Mouse (Mus musculus) gastrocnemius, postnatal 36 days (tissue): ENCODE data around the gene Ccdc155. TPM values are rescaled to one million over a fixed set of nuclear protein-coding genes. Genes with fewer than 3 reads are reported as not detected.

ENCODE experiments used
- DNase-seq, 2 experiments: peaks; one replicate each; pipeline ENCODE4 v3.0.0; 2022
- intact Hi-C: fragments of 180-260 bp; cut with DNase I; formaldehyde crosslinking; loops from one replicate; pipeline ENCODE4 v1.15.1; 2025
- long read RNA-seq, 2 experiments: library from polyadenylated mRNA; stranded (forward); transcript quantifications; one replicate each; pipeline ENCODE4 v2.0.0; 2021
- total RNA-seq, 2 experiments: library from RNA; stranded (reverse); gene quantifications; 2 replicates each; pipeline ENCODE4 v1.2.3; 2021

Ccdc155 gene
- total RNA-seq = not detected
- long read RNA-seq, experiment 1, partial matches to known transcripts = 0 of 1 reads
- long read RNA-seq, experiment 1, other reads (novel, unspliced or antisense) = 1 of 1 reads
- long read RNA-seq, experiment 2, partial matches to known transcripts = 0 of 1 reads
- long read RNA-seq, experiment 2, other reads (novel, unspliced or antisense) = 1 of 1 reads

GRCm38 (mm10) chr7:45204380-45205143 is at the start of gene Ccdc155:
Gene Ccdc155, minus strand, starts transcription at chr7:45204892.
- intact Hi-C loops = loop anchor here (5.0 kb wide), 1 partner anchor 68 kb away; no protein-coding TSS in a partner anchor
- peak; percentile 62 to 81 for DNase-seq

GRCm38 (mm10) chr7:45253806-45254205 is 49.1 kb upstream of the Ccdc155 start:
- no peak for DNase-seq
- intact Hi-C loops = no loop called here

GRCm38 (mm10) chr7:45247666-45248065 is 43.0 kb upstream of the Ccdc155 start:
- intact Hi-C loops = no loop called here
- DNase-seq = no peak

GRCm38 (mm10) chr7:45241389-45241749 is 36.7 kb upstream of the Ccdc155 start:
- intact Hi-C loops = no loop called here
- no peak for DNase-seq

GRCm38 (mm10) chr7:45240633-45241388 is 36.1 kb upstream of the Ccdc155 start, which contains the start of gene Slc6a16:
Gene Slc6a16, plus strand, starts transcription at chr7:45241085.
- intact Hi-C loops = no loop called here
- no peak for DNase-seq

GRCm38 (mm10) chr7:45240109-45240508 is 35.4 kb upstream of the Ccdc155 start:
- intact Hi-C loops = no loop called here
- no peak for DNase-seq

- no peak for DNase-seq
- intact Hi-C loops = no loop called here
Measured at GRCm38 (mm10) chr7:45238723-45239496, 34.2 kb upstream of the Ccdc155 start, which contains the start of gene Cd37. Gene Cd37, minus strand, starts transcription at chr7:45239115.

- intact Hi-C loops = no loop called here
- DNase-seq = no peak
Measured at GRCm38 (mm10) chr7:45237747-45238699, 33.3 kb upstream of the Ccdc155 start.

GRCm38 (mm10) chr7:45235656-45236180 is 31.0 kb upstream of the Ccdc155 start:
- DNase-seq = no peak
- intact Hi-C loops = no loop called here

GRCm38 (mm10) chr7:45234922-45235571 is 30.4 kb upstream of the Ccdc155 start:
- intact Hi-C loops = no loop called here
- no peak for DNase-seq

GRCm38 (mm10) chr7:45234333-45234841 is 29.7 kb upstream of the Ccdc155 start:
- intact Hi-C loops = no loop called here
- DNase-seq = no peak

- DNase-seq = no peak
- intact Hi-C loops = no loop called here
Measured at GRCm38 (mm10) chr7:45233580-45234332, 29.1 kb upstream of the Ccdc155 start.

GRCm38 (mm10) chr7:45232716-45233465 is 28.2 kb upstream of the Ccdc155 start:
- DNase-seq = no peak
- intact Hi-C loops = no loop called here

- intact Hi-C loops = no loop called here
Measured at GRCm38 (mm10) chr7:45231941-45232340, 27.2 kb upstream of the Ccdc155 start.

GRCm38 (mm10) chr7:45231192-45231591 is 26.5 kb upstream of the Ccdc155 start:
- no peak for DNase-seq
- intact Hi-C loops = no loop called here

More at GRCm38 (mm10) chr7:45231941-45232340, 27.2 kb upstream of the Ccdc155 start:
- DNase-seq = no peak

GRCm38 (mm10) chr7:45229459-45230203 is 24.9 kb upstream of the Ccdc155 start:
- DNase-seq = no peak
- intact Hi-C loops = no loop called here
